Mouse (Mus musculus) intestine, embryonic 14.5 days (tissue): ENCODE results near the gene Ctxn1. TPM values are rescaled to one million over a fixed set of nuclear protein-coding genes. Genes with fewer than 3 reads are reported as not detected.
A peak's percentile ranks its signal among the peaks of the same experiment; 100 is the strongest.

Experiments
- ATAC-seq: fragments of 200-750 bp; cut with Nextera tagmentation; replicated peaks from 2 replicates; pipeline ENCODE4 v1.8.0; 2017; ENCODE audit warnings: low read depth, moderate number of reproducible peaks, moderate TSS enrichment, moderate library complexity; ENCODE audit not compliant: low FRiP score, low TSS enrichment
- DNase-seq: peaks from one replicate; pipeline ENCODE4 v3.0.0-alpha.2; 2018; ENCODE audit warnings: low spot score
- H3K27ac ChIP-seq: fragments of 300-500 bp; sonication (generic); 2 replicates; pipeline ENCODE4 v1.5.1; 2014; ENCODE audit warnings: low read depth, mild to moderate bottlenecking, control low read depth
- H3K27me3 ChIP-seq: fragments of 300-500 bp; sonication (generic); replicated peaks from 2 replicates; pipeline ENCODE4 v1.6.1; 2014; ENCODE audit warnings: low read length, control low read depth; ENCODE audit not compliant: control insufficient read depth, insufficient read depth
- H3K36me3 ChIP-seq: fragments of 300-500 bp; sonication (generic); 2 replicates; pipeline ENCODE4 v1.6.1; 2014; ENCODE audit warnings: low read length, control low read depth; ENCODE audit not compliant: control insufficient read depth, insufficient read depth
- H3K4me1 ChIP-seq: fragments of 300-500 bp; sonication (generic); replicated peaks from 2 replicates; pipeline ENCODE4 v1.6.1; 2014; ENCODE audit warnings: low read length, control low read depth, mixed read lengths; ENCODE audit not compliant: control insufficient read depth, insufficient read depth
- H3K4me2 ChIP-seq: fragments of 300-500 bp; sonication (generic); 2 replicates; pipeline ENCODE4 v1.6.1; 2014; ENCODE audit warnings: low read length
- H3K4me3 ChIP-seq: fragments of 300-500 bp; sonication (generic); 2 replicates; pipeline ENCODE4 v1.5.1; 2014; ENCODE audit warnings: low read depth, low read length, control low read depth, mixed read lengths
- H3K9ac ChIP-seq: fragments of 300-500 bp; sonication (generic); 2 replicates; pipeline ENCODE4 v1.6.1; 2014; ENCODE audit warnings: mild to moderate bottlenecking, low read length
- H3K9me3 ChIP-seq: fragments of 300-500 bp; sonication (generic); 2 replicates; pipeline ENCODE4 v1.6.1; 2016; ENCODE audit warnings: low read length, control low read depth; ENCODE audit not compliant: control insufficient read depth
- WGBS: fragments of 180-500 bp; shearing (Covaris S2); extraction: QIAGEN DNeasy Blood & Tissue Kit; methylation state at CpG from one replicate; pipeline ENCODE4 v1.1.7; 2014; 5-methylcytosine and 5-hydroxymethylcytosine counted together
- polyA plus RNA-seq: library from polyadenylated mRNA; unstranded; fragments of >200 nt; fragmentation: Nextera tagmentation; extraction: Ambion mirVana; gene quantifications from 2 replicates; pipeline ENCODE4 v1.2.1, GENCODE M21; 2014

Ctxn1 gene
- polyA plus RNA-seq, 1 experiment from 2014 or later = 79.2 TPM

DNA sequence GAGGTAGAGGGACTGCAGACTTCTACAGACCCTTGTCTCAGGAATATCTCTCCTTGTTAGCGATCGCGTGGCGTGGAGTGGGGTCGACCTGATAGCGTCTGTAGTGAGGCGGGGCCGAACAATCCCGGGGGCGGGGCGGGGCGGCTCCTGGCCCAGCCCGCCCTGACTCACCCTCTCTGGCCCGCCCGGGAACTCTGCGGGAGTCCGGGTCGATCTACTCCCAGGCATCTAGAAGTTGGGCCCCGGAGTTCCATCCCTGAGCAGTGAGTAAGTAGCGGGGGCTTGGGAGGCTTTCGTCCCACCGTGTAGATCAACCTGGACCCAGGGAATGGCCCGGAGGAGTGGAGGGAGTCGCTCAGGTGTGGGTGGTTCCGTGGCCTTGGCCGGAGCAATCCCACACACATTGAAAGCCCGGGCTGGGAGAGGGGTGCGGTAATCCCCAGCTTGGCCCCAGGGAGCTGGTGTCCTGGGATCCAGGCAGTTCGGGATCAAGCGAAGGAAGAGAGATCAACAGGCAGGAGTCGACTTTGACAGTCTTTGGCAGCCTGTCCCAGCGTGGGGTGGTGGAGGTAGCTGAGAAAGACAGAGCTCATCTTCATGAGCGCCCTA, 32.2 kb downstream of the Ctxn1 start, which contains the start of gene Lrrc8e:
Lrrc8e (plus strand) TSS at position 89 of the 609 bp plus-strand sequence.
- Histone ChIP-seq H3K27ac (no peak within 1 kb of the TSS), H3K9ac (peak within 1 kb of the TSS; percentile 31; the same call in 1 of the 2 replicates), H3K27me3 (no peaks in the 10 kb centered on the region), H3K36me3 (no peaks in the 10 kb centered on the region), H3K4me3 (peak within 1 kb of the TSS; percentile 24), H3K9me3 (no peaks in the 10 kb centered on the region), H3K4me2 (peak within 1 kb of the TSS; percentile 60), H3K4me1 (no peaks in the 10 kb centered on the region)
- WGBS = 6% methylated on average over 33 of the region's 33 CpGs
- DNase-seq (no peak), ATAC-seq (peak; percentile 82)

DNA sequence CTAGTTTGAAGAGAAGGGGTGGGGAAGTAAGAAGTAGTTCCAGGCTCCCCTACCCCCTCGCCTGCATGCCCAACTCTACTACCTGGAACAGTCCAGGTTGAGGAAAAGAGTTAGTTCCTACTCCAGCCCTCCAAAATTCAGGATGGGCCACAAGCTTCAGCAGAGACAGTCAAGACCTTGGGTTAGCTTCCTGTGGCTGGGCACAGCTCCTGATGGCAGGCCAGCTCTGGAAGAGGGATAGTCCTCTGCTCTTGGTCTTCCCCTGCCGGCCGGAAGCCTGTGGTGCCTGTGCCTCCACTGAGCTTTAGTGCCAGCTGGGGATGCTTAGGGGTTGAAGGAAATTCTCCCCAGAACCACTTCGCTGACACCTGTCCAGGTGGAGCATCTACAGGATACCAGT, 32.8 kb downstream of the Ctxn1 start:
- Histone ChIP-seq H3K4me2 (peak overlapping the region; percentile 60), H3K36me3 (no peaks in the 10 kb centered on the region), H3K4me1 (no peaks in the 10 kb centered on the region), H3K27me3 (no peaks in the 10 kb centered on the region), H3K27ac (no peak overlapping the region), H3K9ac (no peak overlapping the region), H3K4me3 (peak overlapping the region; percentile 24; the same call in 1 of the 2 replicates), H3K9me3 (no peaks in the 10 kb centered on the region)
- DNase-seq = no peak
- 0 out of 2 replicates have a peak, but pooled peaks have one; percentile 16 for ATAC-seq
- 20% methylated on average over 4 of the region's 4 CpGs for WGBS

DNA sequence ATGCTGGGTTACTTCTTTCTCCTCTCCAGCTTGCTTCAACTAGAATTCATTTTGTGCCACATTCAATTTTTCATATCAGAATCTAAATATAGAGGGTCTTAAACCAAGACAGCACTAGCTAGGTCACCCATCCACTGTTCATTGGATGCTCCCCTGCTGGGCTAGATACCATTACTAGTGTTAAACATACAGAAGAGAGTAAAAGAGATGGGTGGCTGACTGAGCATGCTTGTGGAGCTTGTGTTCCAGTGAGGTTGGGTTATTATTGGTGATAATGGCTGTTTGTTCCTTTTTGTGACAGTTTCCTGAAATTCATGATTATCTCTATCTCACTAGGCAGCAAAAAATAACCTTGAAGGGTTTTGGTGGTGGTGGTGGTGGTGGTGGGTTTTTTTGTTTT, 37.0 kb downstream of the Ctxn1 start:
- Histone ChIP-seq H3K9ac (no peak overlapping the region), H3K4me2 (no peak overlapping the region), H3K9me3 (no peaks in the 10 kb centered on the region), H3K27me3 (peaks cover 15% of the 10 kb centered on the region), H3K4me3 (no peak overlapping the region), H3K4me1 (no peaks in the 10 kb centered on the region), H3K27ac (no peak overlapping the region), H3K36me3 (no peaks in the 10 kb centered on the region)
- no peak for ATAC-seq
- no peak for DNase-seq

GRCm38 (mm10) chr8:4219617-4220016, 39.5 kb downstream of the Ctxn1 start:
- DNase-seq = no peak
- Histone ChIP-seq H3K27ac (no peak overlapping the region), H3K4me1 (peaks cover 4% of the 10 kb centered on the region; the same call in 1 of the 2 replicates), H3K36me3 (no peaks in the 10 kb centered on the region), H3K9me3 (no peaks in the 10 kb centered on the region), H3K4me3 (no peak overlapping the region), H3K4me2 (no peak overlapping the region), H3K27me3 (peaks cover 37% of the 10 kb centered on the region), H3K9ac (no peak overlapping the region)
- 87% methylated on average over 3 of the region's 3 CpGs for WGBS
- ATAC-seq = no peak

- DNase-seq = peak; percentile 82
- ATAC-seq = peak; percentile 65
These were observed 42.1 kb downstream of the Ctxn1 start, which contains the start of gene Prr36 for GRCm38 (mm10) chr8:4216791-4217621. Prr36 (minus strand) TSS chr8:4217459.

GRCm38 (mm10) chr8:4216296-4216695, 42.8 kb downstream of the Ctxn1 start:
- Histone ChIP-seq H3K27ac (no peak overlapping the region), H3K27me3 (peaks cover 40% of the 10 kb centered on the region), H3K4me3 (peak overlapping the region; percentile 37), H3K36me3 (no peaks in the 10 kb centered on the region), H3K9ac (peak overlapping the region; percentile 43), H3K4me2 (peak overlapping the region; percentile 63), H3K4me1 (peaks cover 10% of the 10 kb centered on the region; the same call in 1 of the 2 replicates), H3K9me3 (no peaks in the 10 kb centered on the region)
- ATAC-seq = no peak
- 7% methylated on average over 18 of the region's 18 CpGs for WGBS
- DNase-seq = no peak

More at GRCm38 (mm10) chr8:4216791-4217621, 42.1 kb downstream of the Ctxn1 start, which contains the start of gene Prr36:
- Histone ChIP-seq H3K4me1 (peaks cover 10% of the 10 kb centered on the region; the same call in 1 of the 2 replicates), H3K36me3 (no peaks in the 10 kb centered on the region), H3K4me2 (peak within 1 kb of the TSS; percentile 63), H3K27ac (no peak within 1 kb of the TSS), H3K4me3 (peak within 1 kb of the TSS; percentile 37), H3K9ac (peak within 1 kb of the TSS; percentile 43), H3K9me3 (no peaks in the 10 kb centered on the region), H3K27me3 (peaks cover 40% of the 10 kb centered on the region)
- WGBS = 1% methylated on average over 44 of the region's 44 CpGs

- H3K27ac ChIP-seq = peak overlapping the region; percentile 65
- H3K27me3 ChIP-seq = peaks cover 40% of the 10 kb centered on the region
- H3K36me3 ChIP-seq = 0 out of 2 replicates have a peak, but pooled peaks cover 6% of the 10 kb centered on the region
- DNase-seq = peak; percentile 83
- ATAC-seq = peak; percentile 58
- peak overlapping the region; percentile 41 for H3K4me3 ChIP-seq
- peak overlapping the region; percentile 88 for H3K4me2 ChIP-seq
- WGBS = 8% methylated on average over 33 of the region's 33 CpGs
- no peaks in the 10 kb centered on the region for H3K9me3 ChIP-seq
- peaks cover 10% of the 10 kb centered on the region; the same call in 1 of the 2 replicates for H3K4me1 ChIP-seq
- 0 out of 2 replicates have a peak overlapping the region, but pooled peaks have one; percentile 29 for H3K9ac ChIP-seq
These were observed 44.8 kb downstream of the Ctxn1 start for GRCm38 (mm10) chr8:4214006-4214980.
